In genomic region chr1:64755971-64756639, GRCm38 (mm10) we compare ENCODE assay signal across 10 mouse cellular contexts. TPM values are rescaled to one million over a fixed set of nuclear protein-coding genes. Genes with fewer than 3 reads are reported as not detected.
DNase-seq lines count a peak whose midpoint lies in the region; ATAC-seq and TF ChIP-seq lines count a peak whose summit lies in the region.
"Had no signal": no experiment of that assay in that cellular context is flagged by ENCODE, and none has a peak within 500 bp of the region (broad histone marks: within the 10 kb centered on the region; RNA-seq: fewer than 3 reads in every experiment).

No protein-coding gene starts in this region.

- no peak for ATAC-seq in liver, postnatal 0 days
- no peak for ATAC-seq in liver, embryonic 12.5 days
- peak; percentile 56 to 70; a peak in 3 of 4 replicates for ATAC-seq in hematopoietic stem cell, adult 5-6 weeks (replicated peaks in 1 of 2; ENCODE audit: insufficient read depth in 1 of 2, low FRiP score in 2 of 2, low TSS enrichment in 1 of 2, low read depth in 1 of 2, poor library complexity in 2 of 2, severe bottlenecking in 2 of 2)
- ATAC-seq in stomach, embryonic 16.5 days (ENCODE audit: insufficient read depth, low FRiP score) = no peak
- ATAC-seq: forebrain, embryonic 15.5 days had no signal

- no peak for TF ChIP-seq CTCF in heart, adult 2 months (IDR thresholded peaks at IDR 0.05)
- no peak for TF ChIP-seq CTCF in liver, postnatal 0 days (IDR thresholded peaks at IDR 0.05; ENCODE audit: low read depth)

- no peak overlapping the region for H3K9ac ChIP-seq in heart, adult 2 months (ENCODE audit: low read depth, low read length)
- H3K9ac ChIP-seq in liver, postnatal 0 days (replicated peaks) = no peak overlapping the region
- H3K9ac ChIP-seq in liver, embryonic 12.5 days = no peak overlapping the region
- no peak overlapping the region for H3K9ac ChIP-seq in stomach, embryonic 16.5 days (ENCODE audit: low read length)
- H3K9ac ChIP-seq: forebrain, embryonic 15.5 days had no signal

- 0 out of 2 replicates have a peak overlapping the region, but pooled peaks have one; percentile 7 for H3K4me2 ChIP-seq in liver, postnatal 0 days (ENCODE audit: low read depth, low read length)
- H3K4me2 ChIP-seq in liver, embryonic 12.5 days = no peak overlapping the region
- no peak overlapping the region for H3K4me2 ChIP-seq in stomach, embryonic 16.5 days (ENCODE audit: low read depth, low read length)
- H3K4me2 ChIP-seq: forebrain, embryonic 15.5 days had no signal

- H3K27ac ChIP-seq in heart, adult 2 months = peak overlapping the region; percentile 17; the same call in 1 of the 2 replicates
- no peak overlapping the region for H3K27ac ChIP-seq in liver, postnatal 0 days (ENCODE audit: low read depth)
- no peak overlapping the region for H3K27ac ChIP-seq in liver, embryonic 12.5 days
- H3K27ac ChIP-seq in stomach, embryonic 16.5 days (ENCODE audit: low read length) = peak overlapping the region; percentile 69
- H3K27ac ChIP-seq: forebrain, embryonic 15.5 days had no signal

- peaks cover 2% of the 10 kb centered on the region; the same call in 1 of the 2 replicates for H3K4me1 ChIP-seq in heart, adult 2 months (ENCODE audit: control insufficient read depth, insufficient read depth, low read length)
- peaks cover 23% of the 10 kb centered on the region for H3K4me1 ChIP-seq in liver, postnatal 0 days (ENCODE audit: insufficient read depth)
- peaks cover 23% of the 10 kb centered on the region for H3K4me1 ChIP-seq in liver, embryonic 12.5 days
- H3K4me1 ChIP-seq in stomach, embryonic 16.5 days (ENCODE audit: control insufficient read depth, insufficient read depth, low read length) = peaks cover 14% of the 10 kb centered on the region; the same call in 1 of the 2 replicates
- H3K4me1 ChIP-seq: forebrain, embryonic 15.5 days had no signal

- H3K79me2 ChIP-seq in heart, adult 2 months (replicated peaks; ENCODE audit: control insufficient read depth, insufficient read depth, low read length) = no peaks in the 10 kb centered on the region

- H3K36me3 ChIP-seq in heart, adult 2 months (ENCODE audit: control insufficient read depth, insufficient read depth, low read length) = no peaks in the 10 kb centered on the region
- H3K36me3 ChIP-seq in liver, postnatal 0 days (replicated peaks; ENCODE audit: insufficient read depth, low read length) = no peaks in the 10 kb centered on the region
- no peaks in the 10 kb centered on the region for H3K36me3 ChIP-seq in liver, embryonic 12.5 days
- no peaks in the 10 kb centered on the region for H3K36me3 ChIP-seq in stomach, embryonic 16.5 days (ENCODE audit: control insufficient read depth, insufficient read depth, low read length)
- H3K36me3 ChIP-seq: forebrain, embryonic 15.5 days had no signal

- intact Hi-C loops in heart, adult 2 months (cut with DNase I) = no loop called here
- intact Hi-C loops in heart, postnatal 10 days (cut with DNase I) = no loop called here
- intact Hi-C loops in left cerebral cortex, postnatal 4 days (cut with DNase I) = no loop called here

- WGBS in heart, adult 2 months = 34% methylated on average over 7 of the region's 7 CpGs
- WGBS in liver, postnatal 0 days (ENCODE audit: insufficient replicate concordance) = 38% methylated on average over 7 of the region's 7 CpGs
- 26% methylated on average over 7 of the region's 7 CpGs for WGBS in liver, embryonic 12.5 days (ENCODE audit: insufficient replicate concordance)
- 53% methylated on average over 7 of the region's 7 CpGs for WGBS in stomach, embryonic 16.5 days

- no peak for TF ChIP-seq POLR2A in heart, adult 2 months (IDR thresholded peaks at IDR 0.05; ENCODE audit: insufficient read depth, low read depth, low read length)

- DNase-seq in heart, adult 2 months = no peak
- no peak for DNase-seq in heart, postnatal 10 days
- DNase-seq in liver, postnatal 0 days = no peak
- DNase-seq in left cerebral cortex, adult 18-20 months (ENCODE audit: low spot score in 2 of 2) = no peak
- DNase-seq in left cerebral cortex, postnatal 4 days = no peak
- DNase-seq: embryo, embryonic 11 days had no signal

- H3K4me3 ChIP-seq in heart, adult 2 months = no peak overlapping the region
- no peak overlapping the region for H3K4me3 ChIP-seq in liver, postnatal 0 days (ENCODE audit: low read depth, low read length)
- no peak overlapping the region for H3K4me3 ChIP-seq in liver, embryonic 12.5 days
- H3K4me3 ChIP-seq in stomach, embryonic 16.5 days (replicated peaks; ENCODE audit: low read length) = no peak overlapping the region
- H3K4me3 ChIP-seq: forebrain, embryonic 15.5 days had no signal

- TF ChIP-seq EP300 in heart, adult 2 months (IDR thresholded peaks at IDR 0.05; ENCODE audit: insufficient read depth, low read depth, low read length) = no peak
- TF ChIP-seq EP300 in liver, postnatal 0 days (IDR thresholded peaks at IDR 0.05; ENCODE audit: low read depth) = no peak

- H3K9me3 ChIP-seq in liver, postnatal 0 days (ENCODE audit: low read length) = no peaks in the 10 kb centered on the region
- no peaks in the 10 kb centered on the region for H3K9me3 ChIP-seq in liver, embryonic 12.5 days (replicated peaks)
- no peaks in the 10 kb centered on the region for H3K9me3 ChIP-seq in stomach, embryonic 16.5 days (replicated peaks; ENCODE audit: control insufficient read depth, low read length)
- H3K9me3 ChIP-seq: forebrain, embryonic 15.5 days had no signal

- no peaks in the 10 kb centered on the region for H3K27me3 ChIP-seq in heart, adult 2 months (ENCODE audit: control insufficient read depth, insufficient read depth, low read length)
- no peaks in the 10 kb centered on the region for H3K27me3 ChIP-seq in liver, postnatal 0 days (ENCODE audit: insufficient read depth, low read length)
- H3K27me3 ChIP-seq in liver, embryonic 12.5 days (replicated peaks) = no peaks in the 10 kb centered on the region
- no peaks in the 10 kb centered on the region for H3K27me3 ChIP-seq in stomach, embryonic 16.5 days (ENCODE audit: control insufficient read depth, insufficient read depth, low read length)
- H3K27me3 ChIP-seq: forebrain, embryonic 15.5 days had no signal

RNA-seq across cellular contexts. Expression of gene Fzd5, which starts 18.6 kb away (rescaled TPM):
- total RNA-seq in heart, adult 2 months (2021) = 1 to 10 TPM; 3.6 to 4.4 TPM
- 2.5 and 3.2 TPM in 2 replicates for polyA plus RNA-seq in heart, adult 2 months (2012; rRNA removed)
- 1 to 10 TPM; 6.4 to 7.9 TPM for total RNA-seq in heart, postnatal 10 days (2021)
- 0.94 and 0.99 TPM in 2 replicates for polyA plus RNA-seq in liver, postnatal 0 days (2015; fragmentation: Nextera tagmentation; extraction: Ambion mirVana)
- polyA plus RNA-seq in liver, embryonic 12.5 days (2016; fragmentation: Nextera tagmentation; extraction: Ambion mirVana) = 3.6 and 4.1 TPM in 2 replicates
- total RNA-seq in hematopoietic stem cell, adult 5-6 weeks (2017) = 4.2 and 4.3 TPM in 2 replicates
- 5.5 and 5.7 TPM in 2 replicates for polyA plus RNA-seq in stomach, embryonic 16.5 days (2015; fragmentation: Nextera tagmentation; extraction: Ambion mirVana)
- total RNA-seq in left cerebral cortex, adult 18-20 months (2021) = 1 to 10 TPM; 1.4 to 1.8 TPM
- 1 to 10 TPM; 1.0 to 1.1 TPM for total RNA-seq in left cerebral cortex, postnatal 4 days (2021)

Comparison
In these comparisons a context has a peak if more than half of its experiments do, and no peak if none do; other contexts are left out.
1. H3K27ac ChIP-seq: peak in heart, adult 2 months (single experiment) and stomach, embryonic 16.5 days (single experiment); none in liver, postnatal 0 days (single experiment) and liver, embryonic 12.5 days (single experiment).
2. ATAC-seq: peak in hematopoietic stem cell, adult 5-6 weeks (2 of 2); none in liver, postnatal 0 days (single experiment), liver, embryonic 12.5 days (single experiment) and stomach, embryonic 16.5 days (single experiment).